Mouse (Mus musculus): Measurements from ENCODE around the gene Bche. TPM values are rescaled to one million over a fixed set of nuclear protein-coding genes. Genes with fewer than 3 reads are reported as not detected.

Bche gene
- polyA plus RNA-seq (2014; fragmentation: Illumina TruSeq; extraction: RNeasy Lipid Tissue Mini Kit (QIAGEN cat#74804); ENCODE audit: low read depth, low replicate concordance): 11.7 TPM

DNA sequence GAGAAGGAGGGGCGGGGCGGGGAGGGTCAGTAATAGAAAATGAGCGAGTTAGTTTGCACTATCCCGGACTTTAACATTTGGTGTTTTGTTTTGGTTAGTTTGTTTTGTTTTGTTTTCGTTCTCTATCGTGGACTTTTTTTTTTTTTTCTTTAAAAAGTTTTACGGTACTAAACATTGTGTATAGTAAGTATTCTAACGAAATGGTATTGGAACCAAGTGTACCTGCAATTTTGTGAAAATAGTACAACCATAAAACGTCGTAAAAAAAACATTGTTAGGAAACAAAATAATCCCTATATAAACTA lies at the start of gene Bche:
Gene Bche, minus strand, starts transcription at position 6 of the 305 bp plus-strand sequence.

Measured in heart, adult 10 weeks (tissue).